Mouse (Mus musculus) liver, embryonic 12.5 days (tissue): ENCODE data around the gene Zdhhc3. TPM values are rescaled to one million over a fixed set of nuclear protein-coding genes. Genes with fewer than 3 reads are reported as not detected.

Source experiments
- ATAC-seq: fragments of 200-750 bp; cut with Nextera tagmentation; 2 replicates; pipeline ENCODE4 v1.8.0; 2017; ENCODE audit warnings: moderate number of reproducible peaks, mild to moderate bottlenecking, moderate library complexity
- H3K27ac ChIP-seq: fragments of 300-500 bp; sonication (generic); 2 replicates; pipeline ENCODE4 v1.5.1; 2016; ENCODE audit warnings: mild to moderate bottlenecking
- H3K27me3 ChIP-seq: fragments of 300-500 bp; sonication (generic); replicated peaks from 2 replicates; pipeline ENCODE4 v1.6.1; 2016; ENCODE audit warnings: mild to moderate bottlenecking, moderate library complexity
- H3K36me3 ChIP-seq: fragments of 300-500 bp; sonication (generic); 2 replicates; pipeline ENCODE4 v1.6.1; 2016; ENCODE audit warnings: mild to moderate bottlenecking, moderate library complexity
- H3K4me1 ChIP-seq: fragments of 300-500 bp; sonication (generic); 2 replicates; pipeline ENCODE4 v1.6.1; 2016
- H3K4me2 ChIP-seq: fragments of 300-500 bp; sonication (generic); 2 replicates; pipeline ENCODE4 v1.6.1; 2016; ENCODE audit warnings: mild to moderate bottlenecking, moderate library complexity
- H3K4me3 ChIP-seq: fragments of 300-500 bp; sonication (generic); 2 replicates; pipeline ENCODE4 v1.5.1; 2016; ENCODE audit warnings: mild to moderate bottlenecking, moderate library complexity
- H3K9ac ChIP-seq: fragments of 300-500 bp; sonication (generic); 2 replicates; pipeline ENCODE4 v1.6.1; 2016; ENCODE audit warnings: mild to moderate bottlenecking, moderate library complexity
- H3K9me3 ChIP-seq: fragments of 300-500 bp; sonication (generic); replicated peaks from 2 replicates; pipeline ENCODE4 v1.6.1; 2016; ENCODE audit warnings: mild to moderate bottlenecking, moderate library complexity
- WGBS: fragments of 180-500 bp; shearing (Covaris S2); methylation state at CpG from one replicate; pipeline ENCODE4 v1.1.7; 2016; ENCODE audit not compliant: insufficient replicate concordance; 5-methylcytosine and 5-hydroxymethylcytosine counted together
- polyA plus RNA-seq: library from polyadenylated mRNA; unstranded; fragments of >200 nt; fragmentation: Nextera tagmentation; extraction: Ambion mirVana; gene quantifications from 2 replicates; pipeline ENCODE4 v1.2.1, GENCODE M21; 2016

The Zdhhc3 gene
- polyA plus RNA-seq, 1 experiment from 2014 or later: 51.2 TPM

- Histone ChIP-seq H3K9me3 (no peaks in the 10 kb centered on the region), H3K27ac (no peak overlapping the region), H3K4me2 (no peak overlapping the region), H3K4me1 (no peaks in the 10 kb centered on the region), H3K4me3 (no peak overlapping the region), H3K36me3 (no peaks in the 10 kb centered on the region), H3K27me3 (no peaks in the 10 kb centered on the region), H3K9ac (no peak overlapping the region)
- no peak for ATAC-seq
- WGBS: 53% methylated on average over 1 of the region's 1 CpGs
These were observed 65.3 kb downstream of the Zdhhc3 start for GRCm38 (mm10) chr9:123047665-123048064.

DNA sequence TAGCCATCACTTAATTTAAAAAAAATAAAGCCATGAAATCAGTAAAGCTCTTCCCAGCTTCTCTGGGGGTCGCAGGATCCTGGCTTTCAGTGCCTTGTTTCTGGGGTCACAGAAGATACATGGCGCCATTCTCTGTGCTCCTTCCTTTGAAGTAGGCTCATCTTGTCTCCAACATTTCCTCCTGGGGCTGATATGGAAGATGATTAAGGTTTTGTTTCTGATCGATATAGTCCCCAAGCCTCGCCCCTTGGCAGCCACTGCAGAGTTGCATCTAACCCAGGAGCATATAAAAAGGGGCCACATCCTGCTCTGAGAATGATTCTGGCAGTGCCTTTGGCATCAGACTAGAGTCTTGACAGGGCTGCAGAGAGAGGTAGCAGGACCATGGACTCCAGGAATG lies 78.6 kb downstream of the Zdhhc3 start, which contains the start of gene Tgm4:
TSS of gene Tgm4 (plus strand) at position 301 of the 400 bp plus-strand sequence.
- Histone ChIP-seq H3K4me2 (no peak within 1 kb of the TSS), H3K4me1 (no peaks in the 10 kb centered on the region), H3K36me3 (no peaks in the 10 kb centered on the region), H3K4me3 (no peak within 1 kb of the TSS), H3K9me3 (no peaks in the 10 kb centered on the region), H3K27ac (no peak within 1 kb of the TSS), H3K27me3 (peaks cover 6% of the 10 kb centered on the region; the same call in 1 of the 2 replicates), H3K9ac (no peak within 1 kb of the TSS)
- no peak for ATAC-seq
- WGBS: 61% methylated on average over 4 of the region's 4 CpGs

DNA sequence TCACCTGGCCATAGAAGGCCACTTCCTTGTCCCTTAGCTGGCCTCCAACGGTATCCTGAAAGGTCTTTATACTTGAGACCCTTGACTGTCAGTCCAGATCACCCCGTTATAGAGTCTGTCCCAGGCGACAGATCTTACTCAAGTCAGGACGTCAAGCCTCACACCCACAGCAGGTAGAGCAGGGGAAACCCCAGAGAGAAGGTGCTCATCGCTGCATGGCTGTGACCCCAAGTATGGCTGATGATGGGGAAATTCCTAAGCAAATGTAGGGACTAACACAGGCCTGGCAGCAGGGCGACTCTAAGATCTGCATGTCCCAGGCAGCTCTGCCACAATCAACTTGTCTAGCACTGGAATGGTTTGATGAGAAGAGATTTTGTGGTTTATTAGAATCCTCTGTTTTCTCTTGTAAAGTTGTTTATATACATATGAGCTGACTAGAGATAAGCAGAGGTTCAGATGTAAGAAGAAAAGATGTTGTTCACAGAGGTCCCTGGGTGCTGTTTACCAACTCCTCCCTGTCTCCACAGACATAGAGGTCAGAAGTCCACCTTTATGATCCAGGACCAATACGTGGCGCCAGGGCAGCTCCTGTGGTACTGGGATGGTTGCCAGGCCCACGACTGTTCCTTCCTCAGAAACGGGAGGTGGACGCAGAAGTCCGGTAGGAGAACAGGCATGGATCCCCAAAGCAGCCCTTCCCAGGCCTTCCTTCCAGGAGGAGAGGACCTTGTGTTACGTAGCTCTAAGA lies 81.3 kb downstream of the Zdhhc3 start:
- no peaks in the 10 kb centered on the region for H3K9me3 ChIP-seq
- no peak for ATAC-seq
- no peaks in the 10 kb centered on the region for H3K36me3 ChIP-seq
- no peak overlapping the region for H3K9ac ChIP-seq
- WGBS: 67% methylated on average over 13 of the region's 13 CpGs
- H3K27me3 ChIP-seq: peaks cover 3% of the 10 kb centered on the region; the same call in 1 of the 2 replicates
- no peak overlapping the region for H3K27ac ChIP-seq
- H3K4me1 ChIP-seq: no peaks in the 10 kb centered on the region
- no peak overlapping the region for H3K4me3 ChIP-seq
- no peak overlapping the region for H3K4me2 ChIP-seq

DNA sequence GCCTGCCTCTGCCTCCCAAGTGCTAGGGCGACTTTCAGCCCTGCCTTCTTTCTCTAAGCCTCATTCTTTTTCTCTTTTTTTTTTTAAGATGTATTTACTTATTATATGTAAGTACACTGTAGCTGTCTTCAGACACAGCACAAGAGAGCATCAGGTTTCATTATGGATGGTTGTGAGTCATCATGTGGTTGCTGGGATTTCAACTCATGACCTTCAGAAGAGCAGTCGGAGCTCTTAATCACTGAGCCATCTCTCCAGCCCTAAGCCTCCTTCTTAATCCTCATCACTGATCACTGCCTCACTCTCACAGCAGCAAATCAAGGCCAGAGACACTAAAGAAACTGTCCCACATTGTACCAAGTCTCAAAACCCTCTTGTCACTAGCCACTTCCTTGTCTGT lies 88.8 kb downstream of the Zdhhc3 start:
- ATAC-seq: no peak

GRCm38 (mm10) chr9:123021636-123022379 lies 91.2 kb downstream of the Zdhhc3 start:
- H3K36me3 ChIP-seq: peaks cover 23% of the 10 kb centered on the region
- H3K9ac ChIP-seq: peak overlapping the region; percentile 79
- H3K4me3 ChIP-seq: peak overlapping the region; percentile 79
- 31% methylated on average over 18 of the region's 24 CpGs for WGBS
- no peak for ATAC-seq
- peaks cover 24% of the 10 kb centered on the region for H3K4me1 ChIP-seq
- H3K9me3 ChIP-seq: no peaks in the 10 kb centered on the region
- H3K4me2 ChIP-seq: peak overlapping the region; percentile 87
- H3K27ac ChIP-seq: 0 out of 2 replicates have a peak overlapping the region, but pooled peaks have one; percentile 30
- H3K27me3 ChIP-seq: no peaks in the 10 kb centered on the region

More for the DNA sequence above, 88.8 kb downstream of the Zdhhc3 start:
- no peak overlapping the region for H3K4me2 ChIP-seq
- 0 out of 2 replicates have a peak, but pooled peaks cover 2% of the 10 kb centered on the region for H3K36me3 ChIP-seq
- H3K9ac ChIP-seq: no peak overlapping the region
- peaks cover 22% of the 10 kb centered on the region for H3K4me1 ChIP-seq
- no peaks in the 10 kb centered on the region for H3K9me3 ChIP-seq
- 77% methylated on average over 2 of the region's 2 CpGs for WGBS
- no peak overlapping the region for H3K4me3 ChIP-seq
- no peak overlapping the region for H3K27ac ChIP-seq
- H3K27me3 ChIP-seq: no peaks in the 10 kb centered on the region; the same call in 1 of the 2 replicates

DNA sequence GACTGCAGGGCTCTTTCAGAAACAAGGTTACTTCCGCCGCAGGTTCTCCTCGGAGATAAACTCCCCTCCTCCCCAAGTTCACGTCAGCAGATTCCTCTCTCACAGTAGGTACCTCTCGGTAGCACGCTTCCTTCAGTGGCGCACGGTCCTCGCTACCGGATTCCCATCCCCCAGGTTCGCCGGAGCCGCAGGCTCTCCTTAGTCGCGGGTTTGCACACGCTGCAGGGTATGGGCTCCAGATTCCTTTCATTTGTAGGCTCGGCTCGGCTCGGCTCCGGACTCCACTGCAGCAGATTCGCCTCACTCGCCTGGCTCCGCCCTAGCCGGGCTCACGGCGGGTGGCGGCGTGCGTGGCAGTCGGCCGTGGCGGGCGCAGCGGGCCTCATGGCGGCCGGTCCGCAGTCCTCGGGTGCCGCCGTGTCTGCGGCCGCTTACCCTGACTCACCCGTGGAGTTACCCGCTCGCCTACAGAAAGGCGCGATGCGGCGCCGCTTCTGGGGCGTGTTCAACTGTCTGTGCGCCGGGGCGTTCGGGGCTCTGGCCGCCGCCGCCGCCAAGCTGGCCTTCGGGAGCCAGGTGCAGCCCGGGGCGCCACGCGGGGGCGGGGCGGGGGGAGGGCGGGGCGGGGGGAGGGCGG lies 91.9 kb downstream of the Zdhhc3 start, which contains the start of gene Tmem42:
TSS of gene Tmem42 (plus strand) at position 332 of the 637 bp plus-strand sequence.
- peaks cover 24% of the 10 kb centered on the region for H3K4me1 ChIP-seq
- H3K36me3 ChIP-seq: peaks cover 30% of the 10 kb centered on the region
- H3K9ac ChIP-seq: peak within 1 kb of the TSS; percentile 79
- WGBS: under 1% methylated on average over 59 of the region's 69 CpGs
- peak within 1 kb of the TSS; percentile 90 for H3K27ac ChIP-seq
- no peaks in the 10 kb centered on the region for H3K27me3 ChIP-seq
- peak within 1 kb of the TSS; percentile 79 for H3K4me3 ChIP-seq
- peak; percentile 91 for ATAC-seq
- H3K9me3 ChIP-seq: no peaks in the 10 kb centered on the region
- peak within 1 kb of the TSS; percentile 87 for H3K4me2 ChIP-seq

Other genes starting within 250 kb of the Zdhhc3 start
- 32.7 and 32.9 TPM in 2 replicates for gene Zfp445, start 247.2 kb downstream of the Zdhhc3 start, polyA plus RNA-seq
- gene Zkscan7, start 227.5 kb downstream of the Zdhhc3 start, polyA plus RNA-seq: 0.66 and 0.77 TPM in 2 replicates
- 4.3 and 4.9 TPM in 2 replicates for gene Zfp105, start 190.1 kb downstream of the Zdhhc3 start, polyA plus RNA-seq
- gene 1110059G10Rik, start 162.2 kb downstream of the Zdhhc3 start, polyA plus RNA-seq: 17.7 and 20.7 TPM in 2 replicates
- gene Kif15, start 162.2 kb downstream of the Zdhhc3 start, polyA plus RNA-seq: 48.7 and 51.9 TPM in 2 replicates
- 6.8 and 7.1 TPM in 2 replicates for gene Tmem42, start 91.9 kb downstream of the Zdhhc3 start, polyA plus RNA-seq
- gene Tgm4, start 78.5 kb downstream of the Zdhhc3 start, polyA plus RNA-seq: 0.14 and 0.17 TPM in 2 replicates
- 116 and 123 TPM in 2 replicates for gene Exosc7, start within 50 bp of the Zdhhc3 start, polyA plus RNA-seq
- gene Clec3b, start 37.7 kb upstream of the Zdhhc3 start, polyA plus RNA-seq: not detected in 2 replicates
- 0.18 and 0.25 TPM in 2 replicates for gene Cdcp1, start 102.8 kb upstream of the Zdhhc3 start, polyA plus RNA-seq
- gene Tmem158, start 147.6 kb upstream of the Zdhhc3 start, polyA plus RNA-seq: 12.6 and 12.8 TPM in 2 replicates